Mouse (Mus musculus) E14TG2a.4 (cell line): ENCODE results near the gene Jpt1.

ENCODE experiments used
- CTCF ChIP-seq: conservative IDR thresholded peaks from 2 replicates; pipeline ENCODE4 v1.5.1; 2014; ENCODE audit warnings: low read length
- POU5F1 ChIP-seq: IDR thresholded peaks from 2 replicates; pipeline ENCODE4 v1.6.1; 2014; ENCODE audit warnings: low read length, borderline replicate concordance

DNA sequence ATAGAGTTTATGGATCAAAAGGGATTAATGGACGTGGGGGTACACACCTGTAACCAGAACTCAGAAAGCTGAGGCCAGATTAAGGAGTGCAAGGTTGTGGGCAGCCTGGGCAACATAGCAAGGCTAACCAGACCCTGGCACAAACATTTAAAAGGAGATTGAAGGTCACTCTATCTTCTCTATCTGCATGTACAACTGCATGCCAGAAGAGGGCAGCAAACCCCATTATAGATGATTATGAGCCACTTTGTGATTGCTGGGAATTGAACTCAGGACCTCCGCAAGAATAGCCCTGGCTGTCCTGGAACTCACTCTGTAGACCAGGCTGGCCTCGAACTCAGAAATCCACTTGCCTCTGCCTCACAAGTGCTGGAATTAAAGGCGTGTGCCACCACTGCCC lies 38.6 kb upstream of the Jpt1 start:
- TF ChIP-seq CTCF (peak; percentile 46), POU5F1 (no peak)
